Mouse (Mus musculus) activated CD4-positive, CD25-positive, alpha-beta regulatory T cell, adult 4 months (primary cell): ENCODE data around the gene F8a. TPM values are rescaled to one million over a fixed set of nuclear protein-coding genes. Genes with fewer than 3 reads are reported as not detected.
"Not testable (repeated sequence)": the region's sequence is repeated elsewhere in the genome, so short reads cannot be mapped to it uniquely, and the experiment has no call there.

Experiments
- ATAC-seq: one replicate; pipeline ENCODE4 v1.8.0; 2017
- polyA plus RNA-seq, 2 experiments: library from polyadenylated mRNA; unstranded; fragments of 100-300 nt; shearing (Covaris generic); gene quantifications; one replicate each; pipeline ENCODE4 v1.2.1; 2017

The F8a gene
- polyA plus RNA-seq: 1 to 10 TPM; 1.3 to 1.5 TPM

DNA sequence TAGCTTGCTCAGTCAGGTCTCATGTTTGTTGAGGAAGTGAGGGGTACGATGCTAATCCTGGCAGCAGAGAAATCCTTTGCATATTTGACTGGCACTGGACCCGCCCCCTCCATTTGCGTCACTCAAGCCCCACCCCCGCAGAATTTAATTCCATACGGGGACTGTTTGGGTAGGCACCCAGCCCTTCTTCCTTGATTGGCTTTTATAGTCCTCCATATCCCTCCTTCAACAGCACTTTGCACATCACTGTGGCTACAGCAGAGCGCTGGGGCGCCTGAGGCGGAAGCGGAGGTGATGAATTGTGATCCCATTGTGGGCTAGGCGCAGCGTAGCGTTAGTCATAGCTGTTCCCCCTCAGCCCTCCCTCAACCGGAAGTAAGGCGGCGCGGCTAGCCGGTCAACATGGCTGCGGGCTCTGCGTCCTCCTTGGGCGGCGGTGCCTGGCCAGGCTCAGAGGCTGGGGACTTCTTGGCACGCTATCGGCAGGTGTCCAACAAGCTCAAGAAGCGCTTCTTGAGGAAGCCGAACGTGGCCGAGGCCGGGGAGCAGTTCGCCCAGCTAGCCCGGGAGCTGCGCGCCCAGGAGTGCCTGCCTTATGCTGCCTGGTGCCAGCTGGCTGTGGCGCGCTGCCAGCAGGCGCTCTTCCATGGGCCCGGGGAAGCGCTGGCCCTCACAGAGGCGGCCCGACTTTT is at the start of gene F8a:
F8a (plus strand) TSS at position 378 of the 692 bp plus-strand sequence.
- peak; percentile 87 for ATAC-seq

DNA sequence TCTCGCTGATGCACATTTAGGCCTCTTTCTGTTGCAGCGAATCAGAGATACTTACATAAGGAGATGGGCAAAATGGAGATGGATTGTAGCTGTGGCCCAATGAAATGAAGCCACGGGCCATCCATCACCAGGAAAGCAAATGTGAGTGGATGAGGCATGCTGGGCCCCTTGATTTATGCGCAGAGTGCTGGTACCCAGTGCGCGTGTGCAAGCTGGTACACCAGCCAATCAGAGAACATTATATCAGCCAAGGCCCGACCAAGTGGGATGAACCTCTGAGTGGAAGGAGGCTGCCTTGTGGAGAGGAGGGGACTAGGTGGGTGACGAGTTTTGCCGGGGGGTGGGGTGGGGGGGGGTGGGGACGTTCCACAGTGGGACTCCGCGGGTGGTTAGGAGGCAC is 36.2 kb upstream of the F8a start, which contains the start of gene Xlr3b:
Xlr3b (plus strand) TSS at position 274 of the 400 bp plus-strand sequence.
- ATAC-seq: peak; percentile 14

DNA sequence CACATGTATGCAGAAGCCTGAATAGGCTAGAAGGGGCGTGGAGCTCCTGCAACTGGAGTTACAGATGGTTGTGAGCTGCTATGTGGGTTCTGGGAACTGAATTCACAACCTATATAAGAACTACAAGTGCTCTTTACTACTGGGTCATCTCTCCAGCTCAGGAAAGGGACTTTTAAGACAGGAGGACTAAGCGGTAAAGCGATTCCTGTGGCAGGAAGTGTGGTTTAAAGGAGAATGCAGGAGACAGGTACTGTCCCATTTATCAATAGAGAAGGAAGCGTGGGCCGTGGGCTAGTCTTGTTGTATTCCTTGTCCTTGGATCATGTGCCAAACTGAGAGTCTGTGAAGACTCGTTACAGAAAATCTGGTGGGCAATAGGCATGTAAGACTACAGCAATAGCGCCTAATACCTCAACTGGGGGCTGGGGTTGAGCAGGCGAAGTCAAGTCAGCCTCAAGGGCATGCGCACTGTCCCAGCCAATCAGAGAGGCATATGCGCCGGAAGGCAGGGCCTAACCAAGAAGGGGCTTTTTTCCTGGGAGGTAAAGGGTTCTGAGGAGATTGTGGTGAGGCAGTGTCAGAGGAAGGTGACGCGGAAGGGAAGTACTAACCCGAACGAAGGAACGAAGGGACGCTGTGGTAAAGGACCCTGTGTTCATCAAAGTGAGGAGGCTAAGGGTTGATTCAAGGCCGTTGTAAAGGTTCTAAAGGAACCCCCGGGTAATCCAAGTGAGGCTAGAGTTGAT is 14.1 kb upstream of the F8a start, which contains the start of gene Xlr4b:
Xlr4b (plus strand) TSS at position 515 of the 746 bp plus-strand sequence.
- ATAC-seq: peak; percentile 71

DNA sequence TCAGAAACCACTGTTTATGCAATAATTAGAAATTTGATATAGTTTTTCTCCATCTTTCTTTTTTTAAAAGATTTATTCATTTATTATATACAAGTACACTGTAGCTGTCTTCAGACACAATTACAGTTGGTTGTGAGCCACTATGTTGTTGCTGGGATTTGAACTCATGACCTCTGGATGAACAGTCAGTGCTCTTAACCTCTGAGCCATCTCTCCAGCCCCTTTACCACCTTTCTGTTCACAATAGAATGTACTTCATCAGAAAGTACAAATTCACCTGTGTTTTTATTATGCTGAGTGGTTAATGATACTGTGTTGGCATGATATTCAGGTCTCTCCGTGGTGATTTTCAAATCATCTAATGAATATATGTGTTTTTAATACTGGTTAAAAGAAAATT is 2.7 kb upstream of the F8a start:
- ATAC-seq: no peak

DNA sequence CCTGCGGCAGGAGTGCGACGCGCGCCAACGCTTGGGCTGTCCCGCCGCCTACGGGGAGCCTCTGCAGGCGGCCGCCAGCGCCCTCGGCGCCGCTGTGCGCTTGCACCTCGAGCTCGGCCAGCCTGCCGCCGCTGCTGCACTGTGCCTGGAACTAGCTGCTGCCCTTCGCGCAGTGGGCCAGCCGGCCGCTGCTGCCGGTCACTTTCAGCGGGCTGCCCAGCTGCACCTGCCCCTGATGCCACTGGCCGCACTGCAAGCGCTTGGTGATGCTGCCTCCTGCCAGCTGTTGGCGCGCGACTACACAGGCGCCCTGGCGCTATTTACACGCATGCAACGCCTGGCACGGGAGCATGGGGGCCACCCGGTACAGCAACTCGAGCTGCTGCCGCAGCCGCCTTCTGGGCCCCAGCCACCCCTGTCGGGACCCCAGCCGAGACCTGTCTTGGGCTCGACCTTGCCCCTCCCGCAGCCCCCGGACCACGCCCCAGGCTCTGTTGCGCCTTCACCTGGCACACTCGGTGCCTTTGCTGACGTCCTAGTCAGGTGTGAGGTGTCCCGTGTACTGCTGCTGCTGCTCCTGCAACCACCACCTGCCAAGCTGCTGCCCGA is 619 bp downstream of the F8a start:
- ATAC-seq: peak; percentile 30

DNA sequence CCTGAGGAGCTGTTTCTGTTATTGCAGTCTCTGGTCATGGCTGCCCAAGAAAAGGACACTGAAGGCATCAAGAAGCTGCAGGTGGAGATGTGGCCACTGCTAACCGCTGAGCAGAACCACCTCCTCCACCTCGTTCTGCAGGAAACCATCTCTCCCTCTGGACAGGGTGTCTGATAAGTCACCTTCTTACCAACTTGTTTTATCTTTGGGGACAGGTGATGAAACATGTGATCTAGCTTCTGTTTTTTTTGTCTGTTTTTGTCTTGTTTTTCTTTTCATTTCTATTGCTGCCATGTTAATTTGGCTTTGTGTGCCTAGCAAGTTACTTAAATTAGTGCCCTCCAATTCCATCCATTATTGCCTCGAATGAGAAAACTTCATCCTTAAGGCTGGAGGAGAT is 1.2 kb downstream of the F8a start:
- no peak for ATAC-seq

DNA sequence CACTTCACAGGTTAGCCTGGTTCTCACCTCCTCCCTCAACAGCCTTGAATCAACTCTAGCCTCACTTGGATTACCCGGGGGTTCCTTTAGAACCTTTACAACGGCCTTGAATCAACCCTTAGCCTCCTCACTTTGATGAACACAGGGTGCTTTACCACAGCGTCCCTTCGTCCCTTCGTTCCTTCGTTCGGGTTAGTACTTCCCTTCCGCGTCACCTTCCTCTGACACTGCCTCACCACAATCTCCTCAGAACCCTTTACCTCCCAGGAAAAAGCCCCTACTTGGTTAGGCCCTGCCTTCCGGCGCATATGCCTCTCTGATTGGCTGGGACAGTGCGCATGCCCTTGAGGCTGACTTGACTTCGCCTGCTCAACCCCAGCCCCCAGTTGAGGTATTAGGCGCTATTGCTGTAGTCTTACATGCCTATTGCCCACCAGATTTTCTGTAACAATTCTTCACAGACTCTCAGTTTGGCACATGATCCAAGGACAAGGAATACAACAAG is 14.8 kb downstream of the F8a start, which contains the start of gene Xlr4c:
Xlr4c (minus strand) TSS at position 310 of the 505 bp plus-strand sequence.
- ATAC-seq: peak; percentile 91

DNA sequence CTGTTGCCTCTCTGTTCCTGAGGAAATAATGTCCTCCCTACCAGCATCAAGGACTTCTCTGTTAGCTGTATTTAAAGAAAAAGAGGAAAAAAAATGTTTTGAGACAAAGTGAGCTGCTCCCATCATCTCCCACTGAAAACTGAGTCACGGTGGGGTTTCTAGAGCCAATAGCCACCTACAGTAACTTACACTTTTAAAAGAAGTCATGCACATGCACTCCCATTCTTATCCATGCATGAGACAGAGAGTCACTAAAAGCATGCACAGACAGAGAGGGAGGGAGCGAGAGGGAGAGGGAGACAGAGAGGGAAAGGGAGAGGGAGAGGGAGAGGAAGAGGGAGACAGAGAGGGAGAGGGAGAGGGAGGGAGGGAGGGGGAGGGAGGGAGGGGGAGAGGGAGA is 34.3 kb downstream of the F8a start:
- not testable (repeated sequence) for ATAC-seq

DNA sequence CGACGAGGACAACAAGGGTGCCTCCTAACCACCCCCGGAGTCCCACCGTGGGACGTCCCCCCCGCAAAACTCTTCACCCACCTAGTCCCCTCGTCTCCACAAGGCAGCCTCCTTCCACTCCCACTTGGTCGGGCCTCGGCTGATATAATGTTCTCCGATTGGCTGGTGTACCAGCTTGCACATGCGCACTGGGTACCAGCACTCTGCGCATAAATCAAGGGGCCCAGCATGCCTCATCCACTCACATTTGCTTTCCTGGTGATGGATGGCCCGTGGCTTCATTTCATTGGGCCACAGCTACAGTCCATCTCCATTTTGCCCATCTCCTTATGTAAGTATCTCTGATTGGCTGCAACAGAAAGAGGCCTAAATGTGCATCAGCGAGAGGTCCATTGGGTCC is 37.2 kb downstream of the F8a start, which contains the start of gene Xlr3c:
Xlr3c (minus strand) TSS at position 121 of the 400 bp plus-strand sequence.
- ATAC-seq: not testable (repeated sequence)

Other genes with a start within 250 kb of the F8a start
- not detected for gene Zfp185, start 241.0 kb upstream of the F8a start, polyA plus RNA-seq
- gene Pnma5, start 191.2 kb upstream of the F8a start, polyA plus RNA-seq: not detected
- gene Pnma3, start 163.5 kb upstream of the F8a start, polyA plus RNA-seq: not detected
- 100 to 1,000 TPM; 122 to 127 TPM for gene Xlr4a, start 145.8 kb upstream of the F8a start, polyA plus RNA-seq
- under 1 TPM in 1 of 2 experiments, not detected in 1; 0.97 TPM for gene Xlr3a, start 131.2 kb upstream of the F8a start, polyA plus RNA-seq
- gene Gm14685, start 111.2 kb upstream of the F8a start, polyA plus RNA-seq: not detected
- gene Xlr5b, start 79.5 kb upstream of the F8a start, polyA plus RNA-seq: not detected
- gene DXBay18, start 78.8 kb upstream of the F8a start, polyA plus RNA-seq: not detected
- gene Spin2d, start 51.3 kb upstream of the F8a start, polyA plus RNA-seq: not detected
- 10 to 100 TPM; 12.7 to 30.6 TPM for gene Xlr3b, start 36.1 kb upstream of the F8a start, polyA plus RNA-seq
- gene Xlr4b, start 14.0 kb upstream of the F8a start, polyA plus RNA-seq: 100 to 1,000 TPM; 144 to 160 TPM
- 10 to 100 TPM; 85.6 to 87.3 TPM for gene Xlr4c, start 14.8 kb downstream of the F8a start, polyA plus RNA-seq
- gene Xlr3c, start 37.1 kb downstream of the F8a start, polyA plus RNA-seq: not detected
- not detected for gene Xlr5a, start 64.7 kb downstream of the F8a start, polyA plus RNA-seq
- not detected for gene Xlr5c, start 64.7 kb downstream of the F8a start, polyA plus RNA-seq
- not detected for gene Gm45015, start 108.5 kb downstream of the F8a start, polyA plus RNA-seq
- gene Zfp275, start 114.3 kb downstream of the F8a start, polyA plus RNA-seq: 10 to 100 TPM; 11.0 to 11.6 TPM
- gene Gm18336, start 170.4 kb downstream of the F8a start, polyA plus RNA-seq: not detected
- gene Zfp92, start 182.8 kb downstream of the F8a start, polyA plus RNA-seq: under 1 TPM; 0.09 to 0.22 TPM
- gene Trex2, start 207.1 kb downstream of the F8a start, polyA plus RNA-seq: not detected
- gene Haus7, start 230.8 kb downstream of the F8a start, polyA plus RNA-seq: 10 to 100 TPM; 33.0 to 34.5 TPM